Mouse (Mus musculus) midbrain, postnatal 0 days (tissue): ENCODE results near the gene Slc25a39. TPM values are rescaled to one million over a fixed set of nuclear protein-coding genes. Genes with fewer than 3 reads are reported as not detected.
A peak's percentile ranks its signal among the peaks of the same experiment; 100 is the strongest.

Experiments
- ATAC-seq: fragments of 200-750 bp; cut with Nextera tagmentation; 2 replicates; pipeline ENCODE4 v1.8.0; 2017; ENCODE audit warnings: moderate number of reproducible peaks, mild to moderate bottlenecking, moderate TSS enrichment, moderate library complexity; ENCODE audit not compliant: low FRiP score
- DNase-seq: peaks from one replicate; pipeline ENCODE4 v3.0.0-alpha.2; 2015; ENCODE audit warnings: low spot score
- H3K27ac ChIP-seq: fragments of 300-500 bp; sonication (generic); 2 replicates; pipeline ENCODE4 v1.5.1; 2014; ENCODE audit warnings: low read depth, mild to moderate bottlenecking, low read length, mixed read lengths
- H3K27me3 ChIP-seq: fragments of 300-500 bp; sonication (generic); 2 replicates; pipeline ENCODE4 v1.6.1; 2014; ENCODE audit warnings: low read length, control low read depth, mixed read lengths; ENCODE audit not compliant: insufficient read depth
- H3K36me3 ChIP-seq: fragments of 300-500 bp; sonication (generic); 2 replicates; pipeline ENCODE4 v1.6.1; 2014; ENCODE audit warnings: low read length, control low read depth, mixed read lengths; ENCODE audit not compliant: insufficient read depth
- H3K4me1 ChIP-seq: fragments of 300-500 bp; sonication (generic); 2 replicates; pipeline ENCODE4 v1.6.1; 2014; ENCODE audit warnings: mild to moderate bottlenecking, control low read depth, antibody characterized with exemption, low read length, mixed read lengths; ENCODE audit not compliant: insufficient read depth
- H3K4me2 ChIP-seq: fragments of 300-500 bp; sonication (generic); 2 replicates; pipeline ENCODE4 v1.6.1; 2014; ENCODE audit warnings: low read depth, mild to moderate bottlenecking, low read length, mixed read lengths; ENCODE audit not compliant: poor library complexity, severe bottlenecking
- H3K4me3 ChIP-seq: fragments of 300-500 bp; sonication (generic); 2 replicates; pipeline ENCODE4 v1.5.1; 2014; ENCODE audit warnings: low read depth, mild to moderate bottlenecking, low read length, moderate library complexity
- H3K9ac ChIP-seq: fragments of 300-500 bp; sonication (generic); replicated peaks from 2 replicates; pipeline ENCODE4 v1.6.1; 2014; ENCODE audit warnings: mild to moderate bottlenecking, low read length, moderate library complexity, mixed read lengths; ENCODE audit not compliant: poor library complexity, severe bottlenecking
- H3K9me3 ChIP-seq: fragments of 300-500 bp; sonication (generic); 2 replicates; pipeline ENCODE4 v1.6.1; 2016; ENCODE audit warnings: low read length, control low read depth
- CTCF ChIP-seq: IDR thresholded peaks from 2 replicates; pipeline ENCODE4 v1.5.1; 2016; ENCODE audit warnings: antibody characterized with exemption, mild to moderate bottlenecking
- WGBS: fragments of 180-500 bp; shearing (Covaris S2); extraction: QIAGEN DNeasy Blood & Tissue Kit; methylation state at CpG from one replicate; pipeline ENCODE4 v1.1.7; 2014; 5-methylcytosine and 5-hydroxymethylcytosine counted together
- polyA plus RNA-seq: library from polyadenylated mRNA; unstranded; fragments of >200 nt; fragmentation: Nextera tagmentation; extraction: Ambion mirVana; gene quantifications from 2 replicates; pipeline ENCODE4 v1.2.1, GENCODE M21; 2015
- total RNA-seq: library from RNA; depleted of rRNA; stranded (reverse); fragments of >200 nt; gene quantifications from 2 replicates; pipeline ENCODE4 v1.2.3, GENCODE M21; 2014

Gene Slc25a39
- total and polyA plus RNA-seq, 2 experiments from 2014 or later = 132 to 176 TPM

DNA sequence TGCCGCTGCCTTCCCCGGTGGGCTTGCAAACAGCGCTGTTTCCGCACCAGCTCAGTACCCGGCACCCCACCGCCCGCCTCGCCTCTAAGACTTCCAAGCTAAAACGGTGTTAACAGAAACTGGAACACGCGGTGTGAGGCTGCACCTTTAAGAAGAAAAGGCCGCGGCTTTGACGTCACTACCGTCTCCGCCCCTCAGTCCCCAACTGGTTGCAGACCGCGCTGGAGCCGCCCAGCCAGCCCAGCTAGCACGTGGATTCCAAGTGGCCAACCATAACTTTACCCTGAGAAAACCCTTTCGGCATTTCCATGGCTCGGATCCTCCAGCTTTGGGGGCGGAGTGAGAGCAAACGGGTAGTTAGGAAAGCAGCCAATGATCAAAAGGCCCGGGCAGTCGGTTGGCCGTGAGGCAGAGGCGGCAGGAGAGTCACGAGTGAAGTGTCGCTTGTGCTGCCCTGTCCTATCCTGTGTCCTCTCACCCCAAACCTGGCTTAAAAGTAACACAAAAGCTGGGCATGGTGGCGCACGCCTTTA is 664 bp upstream of the Slc25a39 start:
- Histone ChIP-seq H3K27ac (peak overlapping the region; percentile 84), H3K4me3 (peak overlapping the region; percentile 83), H3K9ac (no peak overlapping the region), H3K4me1 (peaks cover 9% of the 10 kb centered on the region; the same call in 1 of the 2 replicates), H3K36me3 (peaks cover 14% of the 10 kb centered on the region), H3K9me3 (no peaks in the 10 kb centered on the region), H3K27me3 (no peaks in the 10 kb centered on the region), H3K4me2 (peak overlapping the region; percentile 84)
- no peak for TF ChIP-seq CTCF
- peak; percentile 91 for ATAC-seq
- peak; percentile 99 for DNase-seq
- WGBS = under 1% methylated on average over 32 of the region's 32 CpGs

DNA sequence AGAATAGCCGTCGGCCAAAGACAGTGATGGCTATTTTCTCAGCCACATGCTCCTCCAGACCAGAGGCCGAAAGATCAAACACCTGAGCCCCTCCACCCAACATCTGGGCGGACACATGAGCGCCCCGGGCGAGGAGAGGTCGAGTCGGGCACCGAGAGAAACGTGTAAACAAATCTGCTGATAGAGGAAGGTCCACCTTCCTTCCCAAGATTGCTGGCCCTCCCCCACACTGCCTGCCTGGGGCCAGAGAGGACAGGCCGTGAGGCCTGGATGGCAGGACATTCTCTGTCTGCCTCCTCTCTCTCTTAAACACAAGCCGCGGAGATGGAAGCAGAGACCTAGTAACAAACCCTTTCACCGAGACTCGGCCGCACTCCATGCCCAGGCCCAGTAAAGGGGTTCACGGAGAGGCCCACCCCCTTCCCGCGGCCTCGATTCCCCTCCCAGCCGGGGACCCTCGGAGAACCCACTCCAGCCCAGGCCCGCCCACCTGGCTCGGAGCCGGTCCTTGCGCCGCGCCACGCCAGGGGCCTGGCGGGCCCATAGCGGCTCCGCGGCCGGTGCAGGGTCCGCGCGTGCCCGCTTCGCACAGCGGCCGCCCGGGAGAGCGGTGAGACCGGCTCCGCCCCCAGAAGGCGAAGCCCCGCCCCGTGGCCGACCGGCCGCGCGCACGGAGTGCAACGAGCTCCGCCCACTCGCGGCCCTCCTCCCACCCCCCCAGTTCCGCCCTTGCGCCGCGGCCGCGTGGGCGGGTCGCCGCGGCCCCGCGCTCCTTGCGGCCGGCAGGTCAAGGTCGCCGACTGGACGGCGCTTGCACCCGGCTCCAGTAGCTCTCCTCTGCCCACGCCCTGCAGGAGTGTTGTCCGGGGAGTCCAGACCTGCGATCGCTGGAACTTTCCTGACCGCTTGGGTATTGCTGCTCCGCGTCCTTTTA is 579 bp downstream of the Slc25a39 start:
- TF ChIP-seq CTCF = no peak
- H3K9ac ChIP-seq = peak overlapping the region; percentile 84
- ATAC-seq (peak; percentile 72), DNase-seq (peak; percentile 93)
- peak overlapping the region; percentile 84 for H3K27ac ChIP-seq
- peak overlapping the region; percentile 84 for H3K4me2 ChIP-seq
- 0% methylated on average over 68 of the region's 85 CpGs for WGBS
- H3K36me3 ChIP-seq = peaks cover 26% of the 10 kb centered on the region
- no peaks in the 10 kb centered on the region for H3K27me3 ChIP-seq
- H3K4me3 ChIP-seq = peak overlapping the region; percentile 83
- H3K4me1 ChIP-seq = peaks cover 9% of the 10 kb centered on the region; the same call in 1 of the 2 replicates
- no peaks in the 10 kb centered on the region for H3K9me3 ChIP-seq

DNA sequence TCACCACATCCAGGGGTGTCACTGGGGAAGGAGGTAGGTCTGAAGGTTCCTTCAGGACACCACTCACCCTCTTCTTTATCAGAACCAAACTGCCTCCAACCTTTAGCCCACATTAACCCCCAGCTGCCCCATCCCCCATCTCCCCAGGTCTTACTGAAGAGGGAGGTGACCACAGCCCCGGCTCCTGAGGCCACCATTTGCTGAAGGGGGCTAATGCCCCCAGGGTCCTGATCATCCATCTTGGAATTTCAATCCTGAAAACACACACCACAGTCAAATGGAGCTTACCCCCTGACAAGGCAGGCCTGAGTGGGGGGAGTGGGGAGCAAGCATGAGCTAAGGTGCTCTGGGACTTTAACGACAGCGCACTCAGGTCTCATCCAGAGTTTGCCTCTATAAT is 1.3 kb downstream of the Slc25a39 start:
- ATAC-seq (no peak), DNase-seq (no peak)
- Histone ChIP-seq H3K36me3 (peaks cover 34% of the 10 kb centered on the region), H3K27me3 (no peaks in the 10 kb centered on the region), H3K9ac (peak overlapping the region; percentile 84), H3K4me1 (peaks cover 9% of the 10 kb centered on the region; the same call in 1 of the 2 replicates), H3K9me3 (no peaks in the 10 kb centered on the region), H3K4me3 (peak overlapping the region; percentile 83), H3K27ac (no peak overlapping the region; the same call in 1 of the 2 replicates), H3K4me2 (peak overlapping the region; percentile 84)
- TF ChIP-seq CTCF = no peak
- WGBS = 12% methylated on average over 3 of the region's 3 CpGs

DNA sequence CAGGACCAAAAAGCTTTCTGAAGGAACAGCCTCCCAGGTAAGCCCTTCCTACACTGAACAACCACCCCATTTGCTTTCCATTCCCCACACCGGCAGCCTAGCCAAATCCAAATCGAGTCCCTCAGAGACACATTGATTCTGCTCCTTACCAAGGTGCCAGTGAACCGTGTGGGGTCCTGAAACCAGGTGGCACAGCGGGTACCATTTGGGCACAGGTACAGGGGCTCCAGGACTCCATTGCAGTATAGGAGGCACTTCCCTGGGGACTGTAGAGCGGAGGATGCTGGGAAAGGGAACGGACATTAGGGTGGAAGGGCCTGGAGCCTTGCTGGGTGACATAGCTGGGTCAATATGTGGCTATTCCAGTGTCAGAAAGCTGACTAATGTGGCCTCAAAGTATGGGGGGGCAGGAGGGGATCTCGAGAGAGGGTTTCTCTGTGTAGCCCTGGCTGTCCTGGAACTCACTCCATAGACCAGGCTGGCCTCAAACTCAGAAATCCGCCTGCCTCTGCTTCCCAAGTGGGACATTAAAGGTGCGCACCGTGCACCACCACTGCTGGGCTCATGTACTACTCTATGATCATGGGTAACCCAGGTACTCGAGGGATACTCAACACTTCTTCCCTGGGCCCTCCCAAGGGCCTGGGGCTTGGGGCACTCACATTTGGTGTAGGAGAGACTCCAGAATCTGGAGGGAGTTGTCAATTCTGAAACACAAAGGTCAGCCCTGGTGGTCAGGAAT is 2.0 kb downstream of the Slc25a39 start:
- no peak for ATAC-seq
- peak overlapping the region; percentile 83; the same call in 1 of the 2 replicates for H3K4me3 ChIP-seq

DNA sequence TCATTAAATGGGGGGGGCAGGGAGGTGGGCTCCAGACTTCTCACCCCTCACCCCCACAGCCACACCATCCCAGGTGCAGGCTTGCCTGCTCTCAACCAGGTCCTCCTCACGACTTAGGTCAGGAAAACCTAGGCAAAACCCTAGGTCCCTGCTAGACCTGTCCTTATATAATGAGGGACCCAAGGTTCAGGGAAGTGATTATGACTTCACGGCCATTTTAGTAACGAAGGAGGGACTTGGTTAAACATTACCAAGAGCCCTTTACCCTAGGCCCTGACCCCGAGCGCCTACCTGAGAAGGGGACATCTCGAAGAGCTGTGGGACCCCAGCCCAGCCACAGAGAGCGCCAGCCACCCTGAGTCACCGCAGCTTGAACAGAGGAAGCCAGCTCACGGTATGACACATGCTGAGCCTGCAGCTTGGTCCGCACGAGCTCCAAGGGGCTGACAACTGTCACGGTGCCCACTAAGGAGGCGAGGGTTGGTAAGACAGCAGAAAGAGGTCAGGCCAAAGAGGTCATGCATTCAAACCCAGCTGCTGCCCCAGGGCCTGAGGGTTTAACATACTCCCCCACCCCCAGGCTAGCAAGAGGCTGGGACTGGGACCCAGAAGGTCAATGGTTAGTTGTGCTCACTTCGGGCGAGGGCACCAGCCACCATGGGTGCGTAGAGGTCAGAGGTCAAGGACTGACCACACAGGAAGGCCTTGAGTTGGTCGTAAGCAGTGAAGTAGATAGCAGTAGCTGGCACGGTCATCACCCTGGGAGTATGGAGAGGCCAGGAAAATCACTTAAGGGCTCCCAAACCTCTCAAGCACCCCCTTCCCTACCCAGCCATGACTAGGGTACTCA is 3.4 kb downstream of the Slc25a39 start:
- TF ChIP-seq CTCF = no peak
- ATAC-seq (no peak), DNase-seq (no peak)
- no peak overlapping the region for H3K4me3 ChIP-seq
- peaks cover 46% of the 10 kb centered on the region for H3K36me3 ChIP-seq
- WGBS = 89% methylated on average over 18 of the region's 18 CpGs
- no peak overlapping the region for H3K4me2 ChIP-seq
- peak overlapping the region; percentile 42; the same call in 1 of the 2 replicates for H3K9ac ChIP-seq
- H3K27ac ChIP-seq = no peak overlapping the region
- peaks cover 9% of the 10 kb centered on the region; the same call in 1 of the 2 replicates for H3K4me1 ChIP-seq
- H3K27me3 ChIP-seq = no peaks in the 10 kb centered on the region
- H3K9me3 ChIP-seq = no peaks in the 10 kb centered on the region

More for the DNA sequence above, 2.0 kb downstream of the Slc25a39 start:
- DNase-seq = no peak
- peaks cover 34% of the 10 kb centered on the region for H3K36me3 ChIP-seq
- H3K9ac ChIP-seq = peak overlapping the region; percentile 84
- H3K27ac ChIP-seq = no peak overlapping the region
- peaks cover 9% of the 10 kb centered on the region; the same call in 1 of the 2 replicates for H3K4me1 ChIP-seq
- no peaks in the 10 kb centered on the region for H3K27me3 ChIP-seq
- peak overlapping the region; percentile 84 for H3K4me2 ChIP-seq
- H3K9me3 ChIP-seq = no peaks in the 10 kb centered on the region
- WGBS = 85% methylated on average over 11 of the region's 11 CpGs
- no peak for TF ChIP-seq CTCF
